Mouse (Mus musculus) monocyte, adult 5-6 weeks (primary cell): ENCODE measurements around the gene Dolk. TPM values are rescaled to one million over a fixed set of nuclear protein-coding genes. Genes with fewer than 3 reads are reported as not detected.

ENCODE experiments used
- ATAC-seq: fragments of 153-309, 156-312 bp; replicated peaks from 2 replicates; pipeline ENCODE4 v1.8.0; 2017; ENCODE audit warnings: mild to moderate bottlenecking; ENCODE audit not compliant: low TSS enrichment, insufficient number of reproducible peaks, severe bottlenecking, poor library complexity, low FRiP score
- total RNA-seq: library from RNA; stranded (forward); fragments of 200-1000, 200-491, 200-594 nt; gene quantifications from 3 replicates; pipeline ENCODE4 v1.2.3, GENCODE M21; 2017

Dolk gene
- total RNA-seq, 1 experiment from 2014 or later, result 14.3 TPM

DNA sequence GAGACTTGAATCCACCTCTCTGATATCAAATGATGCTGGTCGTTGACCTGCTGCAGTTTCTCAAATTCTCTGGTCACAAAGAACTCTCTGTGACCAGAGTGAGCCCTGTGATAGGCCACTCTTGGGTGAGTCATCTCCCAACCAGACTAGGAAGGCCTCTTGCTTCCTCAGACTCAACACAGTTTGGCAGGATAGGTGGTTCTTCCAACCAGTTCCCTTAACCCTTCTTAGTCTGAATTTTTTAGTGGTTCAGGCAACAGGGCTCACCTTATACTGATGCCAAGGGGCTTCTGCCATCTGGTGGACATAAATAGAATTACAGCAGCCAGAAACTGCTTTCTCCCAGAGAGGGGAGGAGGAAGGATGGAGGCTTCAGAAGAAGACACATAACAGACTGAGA, 16.0 kb downstream of the Dolk start:
- peak; percentile 82 for ATAC-seq

DNA sequence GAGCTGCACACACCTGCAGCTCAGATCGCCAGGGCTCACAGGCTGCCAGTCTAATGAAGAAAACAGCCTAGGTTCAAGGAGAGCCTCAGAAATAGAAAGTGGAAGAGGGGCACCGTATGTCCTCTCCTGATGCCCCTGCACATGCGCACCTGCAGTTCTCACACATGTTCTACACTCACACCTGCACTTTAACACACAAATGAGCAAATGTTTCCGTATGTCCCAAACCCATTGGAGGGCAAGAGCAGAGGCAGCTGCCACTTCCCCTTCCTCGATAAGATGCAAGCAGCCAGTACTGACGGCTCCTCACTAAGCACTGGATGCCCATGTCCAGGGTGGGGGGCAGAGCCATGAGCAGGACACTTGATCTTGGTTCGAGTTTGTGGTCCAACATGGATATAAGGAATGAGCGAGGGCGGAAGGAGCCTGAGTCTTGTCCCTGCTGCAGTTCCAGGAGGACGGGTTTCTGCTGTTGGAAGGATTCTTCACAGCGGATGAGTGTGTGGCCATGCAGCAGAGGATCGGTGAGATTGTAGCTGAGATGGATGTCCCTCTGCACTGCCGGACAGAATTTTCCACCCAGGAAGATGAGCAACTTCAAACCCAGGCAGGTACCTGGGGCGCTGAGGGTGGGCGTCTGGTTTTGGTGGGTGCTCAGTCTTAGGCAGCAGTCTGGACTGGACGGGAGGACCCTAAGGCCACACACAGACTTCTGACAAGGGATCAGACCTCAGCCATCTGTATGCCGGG, 16.7 kb downstream of the Dolk start:
- ATAC-seq, result no peak

DNA sequence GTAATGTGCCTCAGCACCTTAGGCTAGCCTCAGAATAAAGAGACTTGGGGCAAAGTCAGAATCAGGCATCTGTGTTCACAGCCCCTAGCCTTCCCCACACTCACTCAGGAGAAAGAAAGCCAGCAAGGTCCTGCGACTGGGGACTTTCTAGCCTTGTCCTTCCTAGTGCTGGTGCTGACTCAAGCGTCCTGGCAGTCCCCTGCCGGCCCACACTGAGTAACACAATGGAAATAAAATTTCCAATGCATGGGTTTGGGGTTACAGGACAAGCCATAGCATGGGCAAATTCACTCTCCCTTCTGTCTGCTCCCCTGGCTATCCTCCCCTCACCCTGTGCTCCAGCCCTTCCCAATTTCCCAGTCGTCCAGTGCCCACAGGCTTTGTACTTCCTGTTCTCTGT, 17.8 kb downstream of the Dolk start:
- ATAC-seq, result no peak

DNA sequence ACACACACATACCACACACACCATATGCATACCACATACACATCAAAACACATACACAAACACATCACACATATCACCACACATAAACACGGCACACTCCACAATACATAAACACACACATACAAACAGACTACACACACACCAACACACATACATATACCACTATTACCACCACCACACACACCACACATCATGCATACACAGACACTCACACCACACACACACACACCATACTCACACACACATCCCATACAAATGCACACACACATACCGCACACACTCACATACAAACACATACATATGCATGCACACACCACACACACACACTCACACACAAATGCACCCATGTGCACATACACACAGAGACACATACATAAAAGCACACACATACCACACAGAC, 18.7 kb downstream of the Dolk start:
- ATAC-seq, result no peak

DNA sequence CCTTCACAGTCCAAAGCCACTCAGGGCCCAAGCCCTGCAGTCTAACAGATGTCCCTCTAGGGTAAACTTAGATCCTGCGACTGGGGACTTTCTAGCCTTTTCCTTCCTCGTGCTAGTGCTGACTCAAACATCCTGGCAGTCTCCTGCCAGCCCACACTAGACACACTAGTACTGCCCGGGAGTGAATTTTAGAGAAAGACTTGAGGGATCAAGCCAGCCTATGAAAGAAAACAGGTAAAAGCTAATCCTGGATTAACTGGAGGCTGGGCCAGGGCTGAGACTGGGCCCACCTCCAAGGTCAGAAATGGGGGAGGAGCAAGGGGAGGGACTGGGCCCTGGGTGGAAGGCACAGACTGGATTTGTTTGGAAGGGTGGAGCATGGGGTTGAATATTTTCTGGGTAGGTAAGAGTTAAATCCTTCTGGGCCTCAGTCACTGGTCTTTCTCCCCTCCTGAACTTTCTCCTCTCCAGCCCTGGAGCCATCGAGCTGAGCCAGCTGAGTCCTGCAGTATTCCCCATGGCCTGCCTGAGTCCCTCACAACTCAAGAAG, 19.7 kb downstream of the Dolk start:
- ATAC-seq, result no peak

DNA sequence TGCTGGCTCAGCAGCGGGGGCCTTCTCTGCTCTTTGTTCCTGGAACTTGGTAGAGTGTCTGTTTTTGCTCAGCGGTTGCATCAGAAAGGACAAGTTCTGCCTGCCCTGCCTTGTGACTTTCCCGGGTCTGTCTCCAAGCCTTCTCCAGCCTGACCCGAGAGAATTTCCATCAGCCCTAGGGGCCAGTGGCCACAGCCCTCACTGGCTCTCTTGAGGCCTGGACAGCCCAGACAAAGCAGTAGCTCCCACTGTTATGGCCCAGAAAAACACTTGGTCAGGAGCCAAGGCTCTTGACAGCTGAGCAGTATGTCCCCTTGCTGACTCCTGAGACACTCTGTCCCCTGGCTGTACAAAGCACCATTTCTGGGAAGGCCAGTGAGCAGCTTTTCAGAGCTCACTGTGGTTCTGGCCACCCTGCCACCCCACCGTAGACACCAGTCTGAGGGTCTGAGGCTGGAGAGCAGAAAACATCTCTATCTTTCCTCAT, 20.3 kb downstream of the Dolk start, which contains the start of gene Phyhd1:
Gene Phyhd1 (plus strand): TSS at position 437 of the 487 bp plus-strand sequence.
- no peak for ATAC-seq

DNA sequence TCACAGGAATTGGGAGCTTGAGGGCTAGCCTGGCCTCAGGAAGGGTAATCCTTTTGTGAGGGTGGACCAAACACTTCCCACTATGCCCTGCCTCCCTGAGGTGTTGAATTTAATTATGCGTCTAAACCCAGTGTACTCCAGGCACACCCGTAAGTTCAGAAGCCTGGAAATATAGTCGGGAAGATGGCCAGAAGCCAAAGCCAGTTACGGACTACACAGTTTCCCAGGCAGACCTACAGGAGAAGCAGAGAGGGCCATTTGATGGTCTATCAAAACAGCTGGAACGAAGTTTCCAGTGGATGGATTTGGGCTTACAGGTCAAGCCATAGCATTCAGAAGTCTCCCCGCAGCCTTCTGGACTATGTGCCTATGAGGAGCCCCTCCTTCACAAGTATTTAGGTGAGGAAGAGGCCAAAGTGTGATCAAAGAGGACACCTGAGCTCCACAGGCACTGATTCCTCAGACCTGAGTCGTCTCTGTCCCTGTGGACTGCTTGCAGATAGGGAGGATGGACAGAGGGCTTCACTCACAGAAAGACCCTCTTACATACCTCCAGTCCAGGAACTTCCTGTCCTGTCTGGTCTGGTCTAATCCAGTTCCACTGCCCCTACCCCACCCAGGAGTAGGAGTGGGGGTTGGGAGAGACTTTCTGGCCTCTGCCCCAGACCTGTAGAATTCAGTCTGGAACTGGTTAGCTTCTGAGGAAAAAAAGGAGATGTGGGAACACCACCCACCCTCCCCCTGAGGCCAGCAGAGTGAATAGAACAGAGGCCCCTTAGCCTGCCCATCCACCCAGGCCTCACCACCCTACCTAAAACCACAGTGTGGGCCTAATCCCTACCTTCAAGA, 21.2 kb downstream of the Dolk start:
- no peak for ATAC-seq

DNA sequence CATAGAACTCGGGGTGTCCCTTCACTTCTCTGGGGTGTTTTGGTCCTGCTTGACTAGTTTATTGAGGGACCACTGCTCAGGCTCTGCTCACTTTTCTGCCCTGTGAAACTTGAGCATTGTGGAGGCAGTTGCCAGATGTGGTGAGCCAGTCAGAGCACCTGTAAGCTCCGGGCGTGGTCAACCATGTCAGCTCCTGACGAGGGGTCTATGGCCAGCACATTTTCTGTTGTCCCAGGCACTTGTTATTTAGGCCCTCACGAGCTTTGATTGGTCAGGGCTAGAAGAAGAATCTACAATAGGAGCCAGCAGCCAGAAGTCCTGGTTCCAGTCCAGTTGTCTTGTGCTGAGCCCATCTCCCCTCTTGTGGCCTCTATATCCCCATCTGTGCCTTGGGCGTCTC, 22.3 kb downstream of the Dolk start:
- ATAC-seq, result no peak

DNA sequence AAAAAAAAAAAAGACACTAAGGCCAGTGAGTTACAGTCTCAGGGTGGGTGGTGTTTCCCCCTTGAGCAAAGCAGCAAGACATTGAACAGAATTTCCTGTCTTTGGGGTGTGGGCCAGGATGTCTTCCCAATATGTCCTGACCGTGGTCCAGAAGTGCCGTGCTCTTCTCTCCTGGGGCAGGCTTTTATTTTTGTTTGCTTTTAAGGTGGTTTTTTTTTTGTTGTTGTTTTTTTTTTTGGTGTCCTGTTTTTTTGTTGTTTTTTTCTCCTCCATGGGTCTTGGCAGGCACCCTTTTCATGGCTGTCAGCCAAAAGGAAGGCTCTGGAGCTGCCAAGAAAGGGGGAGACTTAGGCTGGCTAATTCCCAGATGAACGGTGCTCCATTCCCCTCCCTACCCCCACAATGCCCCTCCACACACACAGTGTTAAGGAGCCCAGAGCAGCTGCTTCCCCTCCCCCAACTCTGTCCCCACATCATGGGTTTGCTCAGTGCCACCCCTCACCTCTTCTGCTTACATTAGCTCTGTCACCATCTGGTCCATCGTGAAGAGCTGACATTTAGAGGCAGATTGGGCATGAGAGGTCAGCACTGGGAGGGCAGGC, 23.2 kb downstream of the Dolk start:
- ATAC-seq, result no peak

DNA sequence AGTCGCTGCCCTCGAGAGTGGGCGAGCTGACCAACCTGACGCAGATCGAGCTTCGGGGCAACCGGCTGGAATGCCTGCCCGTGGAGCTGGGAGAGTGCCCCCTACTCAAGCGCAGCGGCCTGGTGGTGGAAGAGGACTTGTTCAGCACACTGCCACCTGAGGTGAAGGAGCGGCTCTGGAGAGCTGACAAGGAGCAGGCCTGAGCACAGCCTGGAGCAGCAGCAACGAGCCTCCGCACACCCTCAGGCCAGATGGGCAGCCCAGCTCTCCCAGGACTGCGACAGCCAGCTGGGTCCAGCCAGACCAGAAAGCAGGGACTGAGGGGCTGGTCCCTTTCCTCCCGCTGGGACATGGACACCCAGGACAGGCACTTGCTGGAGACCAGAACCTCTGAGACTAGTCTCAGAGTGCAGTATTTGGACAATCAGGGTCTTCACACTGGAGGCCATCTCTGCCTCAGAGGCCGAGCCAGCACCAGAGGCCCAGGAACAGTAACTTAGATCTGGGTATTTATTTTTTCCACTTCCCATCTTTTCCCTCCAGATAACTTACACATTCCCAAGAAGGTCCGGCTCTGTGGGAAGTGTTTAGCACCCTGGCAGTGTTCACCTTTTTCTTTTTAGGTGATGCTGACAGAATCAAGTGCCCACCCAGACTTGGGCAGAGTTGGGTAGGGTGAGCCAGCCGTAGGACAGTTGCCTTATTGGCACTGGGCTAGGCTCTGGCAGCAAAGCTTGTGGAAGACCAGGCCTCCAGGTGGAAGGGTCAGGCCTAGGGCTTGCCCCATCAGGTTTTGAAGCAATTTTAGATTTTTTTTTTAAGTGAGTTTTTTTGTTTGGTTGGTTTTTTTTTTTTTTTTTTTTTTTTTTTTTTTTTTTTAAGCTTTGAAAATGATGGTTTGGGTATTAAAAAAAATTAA, 24.0 kb downstream of the Dolk start:
- ATAC-seq, result no peak

DNA sequence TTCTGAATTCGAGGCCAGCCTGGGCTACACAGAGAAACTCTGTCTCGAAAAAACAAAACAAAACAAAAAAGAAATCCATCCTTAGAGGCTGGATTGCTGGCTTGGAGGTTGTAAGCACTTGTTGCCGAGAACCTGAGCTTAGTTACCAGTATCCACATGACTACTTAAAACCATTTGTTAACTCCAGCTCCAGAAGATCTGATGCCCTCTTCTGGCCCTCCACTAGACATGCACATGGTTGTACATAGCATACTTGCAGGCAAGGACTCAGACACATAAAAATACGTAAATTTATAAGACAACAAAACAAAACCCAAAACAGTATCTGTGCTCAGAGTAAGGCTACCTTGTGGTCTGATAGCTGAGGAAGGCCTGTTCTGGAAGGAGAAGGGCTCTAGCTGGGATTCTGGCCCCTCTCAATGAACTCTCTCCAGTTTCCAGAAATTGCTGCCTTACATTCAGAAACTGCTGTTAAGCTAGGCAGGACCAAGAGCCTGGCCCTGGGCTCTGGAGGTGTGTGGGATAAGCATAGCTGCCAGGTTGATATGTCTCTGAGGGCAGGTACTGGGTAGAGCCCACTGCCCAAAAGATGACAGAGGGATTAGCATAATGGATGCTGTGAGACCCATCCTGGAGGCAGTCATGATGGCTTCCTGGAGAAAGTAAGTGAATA, 24.9 kb downstream of the Dolk start:
- no peak for ATAC-seq

DNA sequence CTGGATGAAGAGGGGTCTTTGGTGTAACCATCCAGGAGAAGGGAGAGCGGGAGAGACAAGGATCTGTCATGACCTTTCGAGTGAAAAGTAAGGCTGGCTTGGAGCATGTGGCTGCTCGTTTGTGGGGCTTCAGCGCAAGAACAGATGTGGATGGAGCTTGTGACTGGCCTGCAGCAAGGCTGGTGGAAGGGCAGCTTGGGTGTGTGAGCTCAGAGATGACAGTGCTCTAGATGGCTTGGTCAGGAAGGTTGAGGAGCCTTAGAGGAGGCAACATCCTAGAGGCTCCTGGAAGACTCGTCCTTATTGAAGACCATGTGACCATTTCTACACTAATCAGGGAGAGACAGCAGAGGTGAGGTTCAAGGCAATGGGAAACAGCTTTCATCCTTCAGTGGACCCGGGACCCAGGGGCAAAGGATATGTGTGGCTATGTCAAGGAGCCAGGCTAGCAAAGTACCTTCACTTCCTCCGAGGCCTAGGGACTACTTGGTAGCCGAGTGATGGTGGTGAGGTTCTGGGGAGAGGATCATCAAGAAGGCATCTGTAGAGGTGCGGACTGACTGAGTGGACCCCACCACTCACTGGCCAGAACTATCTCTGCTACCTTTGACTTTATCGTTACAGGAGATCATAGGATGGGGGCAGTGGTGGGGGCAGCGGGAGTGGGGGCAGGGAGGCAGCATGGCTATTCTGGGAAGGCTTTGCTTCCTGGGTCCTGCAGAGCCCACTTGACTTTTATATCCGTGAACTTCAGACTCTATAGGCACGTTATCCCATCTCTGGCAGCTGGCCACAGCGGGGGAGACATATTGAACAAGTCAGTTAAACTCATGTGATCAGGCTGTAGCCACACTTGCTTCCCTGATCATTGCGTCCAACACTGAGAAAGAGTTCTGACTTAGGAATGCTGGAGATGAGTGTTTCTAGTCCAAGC, 26.7 kb downstream of the Dolk start:
- no peak for ATAC-seq

DNA sequence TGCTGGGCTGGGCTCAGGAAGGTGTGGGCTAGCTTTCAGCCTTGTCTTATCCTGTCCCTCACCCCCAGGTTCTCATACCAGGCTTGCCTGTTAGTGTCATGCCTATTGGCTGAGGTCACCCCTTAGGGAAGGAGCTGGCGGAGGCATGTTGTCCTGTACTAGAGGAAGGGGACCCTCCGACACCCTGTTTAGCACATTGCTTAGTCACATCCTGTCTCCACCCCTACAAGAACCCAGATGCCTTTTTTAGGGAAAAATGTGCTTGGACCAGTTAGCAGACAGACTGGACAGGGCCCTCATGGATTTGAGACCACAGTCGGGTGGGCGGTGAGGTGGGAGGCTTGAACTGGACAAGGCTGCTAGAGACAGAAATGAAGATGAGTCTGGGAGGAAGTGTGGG, 27.5 kb downstream of the Dolk start:
- no peak for ATAC-seq

DNA sequence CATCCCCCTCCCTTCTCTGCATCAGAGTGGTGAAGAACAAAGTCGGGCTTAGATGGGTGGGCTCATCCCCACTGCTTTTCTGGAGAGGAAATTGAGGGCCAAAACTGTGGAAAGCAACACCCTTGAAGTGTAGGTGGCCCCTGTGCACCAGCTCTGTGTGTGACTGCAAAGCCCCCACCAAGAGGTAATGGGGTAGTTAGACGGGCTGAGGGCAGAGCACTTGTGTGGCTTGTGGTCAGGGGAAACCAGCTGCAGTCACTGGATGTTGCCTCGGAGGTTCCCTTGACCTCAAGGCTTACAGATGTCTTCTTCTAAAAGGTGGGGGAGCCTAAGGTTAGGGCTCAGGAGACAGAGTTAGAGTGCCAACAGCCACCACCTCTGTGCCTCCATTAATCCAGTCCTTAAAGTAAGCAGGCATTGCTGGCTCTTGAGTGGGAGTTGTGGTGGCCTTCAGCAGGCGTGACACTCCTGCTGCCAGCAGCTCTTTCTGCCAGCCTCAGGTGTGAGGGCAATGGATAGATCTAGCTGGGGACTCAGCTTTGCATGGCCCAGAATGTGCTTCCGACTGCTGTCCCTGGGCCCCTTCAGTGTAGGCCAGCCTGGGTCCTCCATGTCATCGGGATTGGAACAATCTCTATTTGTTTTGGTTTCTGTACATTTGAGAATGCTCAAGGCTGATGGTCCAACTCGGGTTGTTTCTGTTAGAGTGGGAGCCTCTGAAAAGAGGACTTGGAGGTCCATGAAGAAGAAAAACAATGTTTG, 28.3 kb downstream of the Dolk start:
- no peak for ATAC-seq

DNA sequence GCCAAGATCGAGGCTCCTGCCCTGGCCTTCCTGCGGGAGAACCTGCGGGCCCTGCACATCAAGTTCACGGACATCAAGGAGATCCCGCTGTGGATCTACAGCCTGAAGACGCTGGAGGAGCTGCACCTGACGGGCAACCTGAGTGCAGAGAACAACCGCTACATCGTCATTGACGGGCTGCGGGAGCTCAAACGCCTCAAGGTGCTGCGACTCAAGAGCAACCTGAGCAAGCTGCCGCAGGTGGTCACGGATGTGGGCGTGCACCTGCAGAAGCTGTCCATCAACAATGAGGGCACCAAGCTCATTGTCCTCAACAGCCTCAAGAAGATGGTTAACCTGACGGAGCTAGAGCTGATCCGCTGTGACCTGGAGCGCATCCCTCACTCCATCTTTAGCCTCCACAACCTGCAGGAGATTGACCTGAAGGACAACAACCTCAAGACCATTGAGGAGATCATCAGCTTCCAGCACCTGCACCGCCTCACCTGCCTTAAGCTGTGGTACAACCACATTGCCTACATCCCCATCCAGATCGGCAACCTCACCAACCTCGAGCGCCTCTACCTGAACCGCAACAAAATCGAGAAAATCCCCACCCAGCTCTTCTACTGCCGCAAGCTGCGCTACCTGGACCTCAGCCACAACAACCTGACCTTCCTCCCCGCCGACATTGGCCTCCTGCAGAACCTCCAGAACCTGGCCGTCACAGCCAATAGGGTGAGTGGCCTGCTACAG, 29.4 kb downstream of the Dolk start:
- no peak for ATAC-seq
